Mouse (Mus musculus) kidney, postnatal 4 days (tissue): ENCODE data around the gene Cyp2j13.
"Not testable (repeated sequence)": the region's sequence is repeated elsewhere in the genome, so short reads cannot be mapped to it uniquely, and the experiment has no call there.

ENCODE experiments used
- DNase-seq, 2 experiments: peaks; one replicate each; pipeline ENCODE4 v3.0.0; 2021; ENCODE audit warnings: mixed read lengths in 2 of 2

The Cyp2j13 gene

DNA sequence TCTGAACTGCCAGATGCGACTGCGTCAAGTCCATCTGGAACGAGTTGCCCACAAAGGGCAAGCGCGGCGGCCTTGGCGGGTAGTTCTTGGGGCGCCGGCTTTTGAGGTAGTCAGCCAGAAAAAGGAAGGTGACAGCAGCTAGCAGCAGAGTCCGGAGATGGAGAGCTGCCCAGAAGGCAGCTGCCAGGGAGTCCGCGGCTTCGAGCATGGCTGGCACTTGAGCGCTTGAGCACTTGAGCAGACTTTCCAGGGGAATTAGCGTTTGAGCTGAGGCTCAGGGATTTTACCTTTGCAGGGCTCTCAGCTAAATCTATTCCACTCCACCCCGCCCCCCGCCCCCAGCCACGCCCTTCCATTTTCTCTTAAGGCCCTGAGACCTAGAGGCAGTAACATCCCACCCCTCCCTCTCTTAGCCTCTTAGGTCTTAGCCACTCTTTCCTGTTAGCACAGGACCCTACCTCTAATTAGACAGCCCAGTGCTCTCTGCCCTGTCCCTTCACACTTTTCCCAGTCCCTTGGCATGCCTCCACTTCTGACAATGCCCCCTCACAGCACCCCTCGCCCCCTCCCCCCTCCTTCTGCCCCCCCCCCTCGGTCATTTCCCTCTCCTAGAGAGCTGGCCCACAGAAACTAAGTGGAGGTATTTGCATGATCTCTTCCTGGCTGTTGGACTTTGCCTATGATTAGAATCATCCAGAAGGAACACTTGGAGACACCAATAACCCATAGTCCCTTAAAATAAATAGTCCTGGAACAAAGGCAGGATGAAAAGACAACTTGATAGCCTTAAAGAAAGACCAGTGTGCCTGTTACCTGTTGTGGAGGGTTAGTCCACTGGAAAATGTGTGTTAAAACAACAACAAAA lies at the start of gene Cyp2j13:
Gene Cyp2j13 (minus strand): TSS at position 286 of the 865 bp plus-strand sequence.
- peak; percentile 17 to 29 for DNase-seq

DNA sequence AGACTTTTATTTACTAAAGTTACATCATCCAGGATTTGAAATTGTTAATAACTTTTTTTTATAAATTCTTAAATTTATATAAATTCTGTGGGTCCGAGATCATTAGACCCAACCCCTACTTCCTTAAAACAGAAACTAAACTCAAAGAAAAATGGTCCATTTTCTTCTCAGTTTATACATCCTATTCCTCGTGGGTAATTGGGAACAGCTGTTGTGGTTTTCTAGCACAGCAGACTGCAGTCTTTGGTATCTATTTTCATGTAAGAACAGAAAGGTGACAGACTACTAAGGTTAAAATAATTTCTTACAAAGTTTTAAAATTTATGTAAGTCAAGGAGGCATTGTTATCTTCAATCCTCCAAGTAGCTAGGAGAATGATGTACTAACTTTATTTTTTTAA lies 19.5 kb upstream of the Cyp2j13 start:
- no peak for DNase-seq

DNA sequence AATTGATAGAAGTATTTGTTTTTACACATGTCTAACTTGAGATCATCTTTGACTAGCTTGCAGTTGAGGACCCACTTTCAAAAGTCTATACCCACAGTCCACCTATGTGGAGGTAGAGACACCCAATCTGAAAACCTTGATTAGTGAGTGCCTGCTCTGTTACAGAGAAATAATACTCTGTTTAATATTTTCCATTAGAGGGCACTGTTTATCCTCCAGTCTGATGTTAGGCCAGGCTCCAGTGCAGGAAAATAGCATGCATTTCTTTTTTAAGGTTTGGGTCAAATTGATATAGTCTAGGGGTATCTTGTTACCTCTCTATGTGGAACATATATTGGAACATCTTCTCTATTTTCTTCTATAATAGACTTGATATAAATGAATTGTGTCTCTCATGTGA lies 14.5 kb upstream of the Cyp2j13 start:
- DNase-seq, result no peak

DNA sequence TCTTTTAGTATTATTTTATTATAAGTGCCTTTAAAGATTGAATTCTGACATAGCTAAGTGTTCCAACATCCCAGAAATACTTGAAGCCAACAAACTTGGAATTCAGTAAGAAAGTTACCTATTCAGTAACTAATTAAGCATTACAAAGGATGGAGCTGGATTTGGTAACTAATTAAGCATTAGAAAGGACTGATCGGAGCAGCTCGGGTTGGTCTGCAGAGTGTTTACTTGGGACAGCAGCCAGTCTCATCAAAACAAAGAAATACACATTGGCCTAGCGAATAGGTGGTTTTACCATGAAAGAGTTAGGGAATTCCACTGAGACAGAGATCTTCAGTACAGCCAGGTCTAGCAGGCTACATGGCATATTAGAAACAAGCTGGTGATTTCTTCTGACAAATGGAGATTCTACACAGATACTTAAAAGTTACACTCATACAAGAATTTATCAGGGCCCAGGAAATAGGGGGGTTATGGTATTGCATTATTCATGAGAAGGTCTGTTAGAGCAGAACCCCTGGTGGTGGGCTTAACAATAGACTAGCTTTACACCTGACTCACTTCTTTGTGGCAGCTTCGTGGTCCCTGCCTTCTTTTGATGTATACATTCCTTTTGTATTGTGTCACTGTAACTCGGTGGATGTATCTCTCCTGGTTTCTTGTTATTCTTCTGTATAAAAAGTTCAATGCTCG lies 12.2 kb upstream of the Cyp2j13 start:
- not testable (repeated sequence) for DNase-seq

DNA sequence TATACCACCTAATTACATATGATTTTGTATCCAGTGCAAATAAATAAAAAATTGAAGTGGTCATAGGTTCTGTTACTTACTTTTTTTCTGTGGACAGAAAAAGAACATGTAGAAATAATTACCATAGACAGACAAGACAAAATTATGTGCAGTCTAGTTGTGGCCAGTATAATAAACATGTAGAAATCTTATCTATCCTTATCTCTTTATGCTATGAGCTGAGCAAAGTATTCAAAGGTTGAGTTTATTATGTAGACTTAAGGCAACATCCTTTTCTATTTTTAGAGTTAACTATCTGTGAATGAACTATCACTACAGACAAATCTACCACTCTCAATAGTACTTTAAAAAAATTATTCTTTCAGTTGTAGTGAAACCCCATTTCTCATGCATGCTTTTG lies 962 bp upstream of the Cyp2j13 start:
- DNase-seq, result no peak

DNA sequence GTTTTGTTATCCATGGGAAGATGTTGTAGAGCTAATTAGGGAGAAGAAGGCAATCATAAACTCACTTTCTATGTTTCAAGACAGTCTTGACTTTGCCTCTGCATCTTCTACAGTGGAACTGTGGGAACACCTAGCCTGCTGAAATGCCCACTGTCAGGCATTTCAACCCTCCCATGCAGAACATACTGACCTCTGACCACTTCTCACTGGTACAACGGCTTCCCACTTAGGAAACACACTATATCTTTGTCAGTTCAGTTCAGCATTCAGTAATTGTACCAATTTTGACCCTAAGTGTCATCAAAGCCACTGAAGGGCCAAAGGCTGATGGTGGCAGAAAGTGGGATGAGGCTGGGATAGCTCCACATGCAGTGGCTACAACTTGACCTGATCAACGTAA lies 15.3 kb downstream of the Cyp2j13 start:
- DNase-seq, result no peak

DNA sequence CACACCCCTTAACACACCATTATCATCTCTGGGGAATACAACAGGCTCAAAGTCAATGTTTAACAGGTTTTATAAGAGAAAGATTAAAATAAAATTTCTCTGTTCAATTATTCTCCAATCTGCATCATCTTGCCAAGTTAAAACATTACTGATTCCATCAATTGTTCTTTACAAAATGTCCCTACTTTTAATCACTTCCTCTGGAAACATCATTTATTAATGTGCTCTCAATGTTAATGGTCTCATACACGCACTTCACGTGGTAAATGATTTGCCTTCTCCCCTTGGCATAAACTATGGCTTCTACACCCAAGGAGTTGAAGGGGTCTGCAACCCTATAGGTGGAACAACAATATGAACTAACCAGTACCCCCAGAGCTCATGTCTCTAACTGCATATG lies 17.2 kb downstream of the Cyp2j13 start:
- no peak for DNase-seq

DNA sequence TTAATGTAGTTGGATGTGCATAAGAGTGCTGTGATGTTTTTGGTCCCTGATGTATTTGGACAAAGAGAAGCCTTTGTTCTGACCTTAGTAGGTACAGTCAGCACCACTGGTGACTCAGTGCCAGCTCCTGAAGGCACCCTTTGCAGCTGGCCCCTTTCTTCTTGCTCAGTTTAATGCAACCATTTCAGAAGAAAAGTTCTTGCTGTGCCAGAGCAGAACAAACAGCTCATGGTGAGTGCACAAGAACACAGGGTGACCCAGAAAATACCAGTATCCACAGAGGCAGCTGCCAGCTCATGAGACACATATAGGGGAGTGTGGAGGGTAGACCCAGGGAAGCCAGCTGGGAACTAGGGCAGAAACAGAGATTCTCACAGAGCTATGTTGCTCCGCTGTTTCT lies 48.9 kb downstream of the Cyp2j13 start:
- DNase-seq, result no peak

DNA sequence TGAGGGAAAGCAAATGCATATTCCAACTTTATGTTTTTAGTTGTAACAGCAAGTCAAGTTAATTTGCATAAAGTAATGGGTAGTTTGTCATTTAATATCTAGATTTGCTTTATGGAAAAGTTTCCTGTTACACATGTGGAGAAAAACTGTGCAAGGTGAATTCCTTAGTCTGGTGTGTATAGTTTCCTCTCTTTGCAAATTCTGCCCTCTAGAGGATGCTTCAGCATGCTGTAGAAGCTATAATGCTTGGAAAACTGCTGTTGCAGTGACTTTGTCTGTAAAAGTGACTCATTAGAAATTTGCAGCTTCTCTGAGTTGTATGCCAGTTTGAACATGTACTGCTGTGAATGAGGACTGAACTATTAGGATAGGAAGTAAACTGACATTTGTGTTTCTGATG lies 54.5 kb downstream of the Cyp2j13 start:
- no peak for DNase-seq

DNA sequence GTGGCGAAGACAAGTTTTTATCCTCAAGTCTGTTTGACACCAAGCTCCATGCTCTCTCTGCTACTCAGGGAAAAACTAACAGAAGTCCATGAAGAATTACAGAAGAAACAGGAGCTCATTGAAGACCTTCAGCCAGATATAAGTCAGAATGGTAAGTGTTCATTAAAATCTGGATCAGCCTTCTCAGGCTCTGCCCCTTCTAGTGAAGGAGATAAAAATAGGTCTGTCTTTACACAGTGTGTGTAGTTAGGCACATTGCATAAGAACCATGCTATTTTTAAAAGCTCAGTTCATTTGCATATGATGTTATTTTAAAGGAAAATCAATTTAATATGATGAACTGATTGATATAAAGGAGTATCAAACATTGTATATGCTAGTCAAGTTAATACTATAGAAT lies 60.5 kb downstream of the Cyp2j13 start:
- no peak for DNase-seq

DNA sequence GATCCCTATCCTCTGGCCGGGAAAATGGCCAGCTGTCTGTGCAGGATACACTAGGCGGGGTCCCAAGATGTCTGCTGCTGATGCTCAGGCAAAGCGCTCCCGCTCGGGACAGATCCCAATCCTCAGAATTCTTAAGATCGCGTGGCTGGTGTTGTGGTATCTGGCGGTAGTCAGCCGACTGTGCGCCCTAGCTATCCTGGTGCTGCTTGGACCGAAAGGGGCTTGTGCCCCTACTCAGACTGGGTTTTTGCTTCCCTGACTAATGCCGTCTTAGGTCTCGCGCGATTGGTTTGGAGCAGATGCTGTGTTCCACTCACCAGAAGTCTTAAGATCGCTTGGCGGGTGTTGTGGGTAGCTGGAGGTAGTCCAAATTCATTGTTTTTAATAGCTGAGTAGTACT lies 95.1 kb downstream of the Cyp2j13 start:
- not testable (repeated sequence) for DNase-seq
